Comparison of ENCODE assay signal across 8 mouse cellular contexts in the genomic region with DNA sequence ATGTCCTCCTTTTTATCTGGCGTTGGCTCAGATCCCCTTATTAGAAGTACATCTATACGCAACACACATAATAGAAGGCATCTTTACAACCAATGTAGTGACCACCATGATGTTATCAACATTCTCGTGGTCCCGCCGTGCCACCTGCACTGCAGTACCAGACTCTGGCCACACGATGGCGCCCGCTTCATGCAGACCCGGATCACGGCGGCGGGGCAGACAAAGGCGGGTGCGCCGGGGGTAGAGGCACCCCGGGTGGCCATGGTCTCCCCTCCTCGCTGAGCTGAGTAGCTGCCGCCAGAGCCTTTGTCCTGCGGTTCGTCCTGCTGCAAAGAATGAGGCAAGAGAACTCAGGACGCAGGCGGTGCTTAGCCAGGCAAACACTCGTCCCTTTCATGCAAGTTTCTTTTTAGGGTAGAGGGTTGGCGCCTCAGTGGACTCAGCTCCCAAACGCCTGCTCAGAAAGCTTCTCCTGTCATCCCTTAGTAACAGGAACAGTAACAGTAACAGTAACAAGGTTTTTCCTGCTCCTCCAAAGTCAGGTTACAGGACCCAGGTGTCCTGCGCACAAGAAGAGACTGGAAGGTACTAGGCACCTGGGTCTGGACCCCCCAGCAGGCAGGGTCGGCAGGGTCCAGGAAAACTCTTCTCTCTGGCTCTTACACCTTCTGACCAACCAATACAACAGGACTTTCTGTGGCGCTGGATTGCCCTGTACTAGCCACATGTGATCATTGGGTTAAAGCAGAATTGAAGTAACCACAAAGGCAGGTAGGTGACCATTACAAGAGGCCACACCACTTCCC. TPM values are rescaled to one million over a fixed set of nuclear protein-coding genes. Genes with fewer than 3 reads are reported as not detected.
DNase-seq lines count a peak whose midpoint lies in the region; ATAC-seq and TF ChIP-seq lines count a peak whose summit lies in the region.

No protein-coding gene starts in this region.

- ATAC-seq in heart, embryonic 11.5 days (replicated peaks; ENCODE audit: insufficient number of reproducible peaks, low FRiP score, low TSS enrichment): no peak; the same call in 1 of the 2 replicates
- ATAC-seq in kidney, postnatal 0 days (replicated peaks; ENCODE audit: low FRiP score, low read depth): peak; percentile 72
- ATAC-seq in liver, embryonic 11.5 days (replicated peaks; ENCODE audit: low FRiP score): peak; percentile 76
- peak; percentile 69 for ATAC-seq in stomach, embryonic 14.5 days (ENCODE audit: insufficient number of reproducible peaks, insufficient read depth, low FRiP score, low read depth)

- H3K9ac ChIP-seq in heart, embryonic 11.5 days (ENCODE audit: low read depth, low read length): peak overlapping the region; percentile 79
- no peak overlapping the region for H3K9ac ChIP-seq in kidney, postnatal 0 days (ENCODE audit: low read depth, low read length)
- H3K9ac ChIP-seq in liver, embryonic 11.5 days (ENCODE audit: low read depth, low read length): peak overlapping the region; percentile 51
- peak overlapping the region; percentile 36; the same call in 1 of the 2 replicates for H3K9ac ChIP-seq in stomach, embryonic 14.5 days (replicated peaks; ENCODE audit: low read depth, low read length)

- no peak for TF ChIP-seq POLR2A in bone marrow macrophage, adult 2 months (IDR thresholded peaks at IDR 0.05; ENCODE audit: borderline replicate concordance, low read depth, low read length)
- no peak for TF ChIP-seq POLR2A in embryonic fibroblast, embryonic 13.5 days (IDR thresholded peaks at IDR 0.05; ENCODE audit: low read depth, low read length)

- no peaks in the 10 kb centered on the region for H3K9me3 ChIP-seq in heart, embryonic 11.5 days (replicated peaks; ENCODE audit: control insufficient read depth, low read length)
- H3K9me3 ChIP-seq in kidney, postnatal 0 days (replicated peaks; ENCODE audit: low read length): no peaks in the 10 kb centered on the region
- no peaks in the 10 kb centered on the region for H3K9me3 ChIP-seq in liver, embryonic 11.5 days (ENCODE audit: control insufficient read depth, low read length)
- no peaks in the 10 kb centered on the region for H3K9me3 ChIP-seq in stomach, embryonic 14.5 days (ENCODE audit: control insufficient read depth, low read depth, low read length)

- WGBS in heart, embryonic 11.5 days (ENCODE audit: insufficient replicate concordance): 6% methylated on average over 28 of the region's 28 CpGs
- 5% methylated on average over 28 of the region's 28 CpGs for WGBS in kidney, postnatal 0 days
- 4% methylated on average over 28 of the region's 28 CpGs for WGBS in liver, embryonic 11.5 days
- 5% methylated on average over 28 of the region's 28 CpGs for WGBS in stomach, embryonic 14.5 days

- H3K4me2 ChIP-seq in heart, embryonic 11.5 days: peak overlapping the region; percentile 77
- peak overlapping the region; percentile 56 for H3K4me2 ChIP-seq in kidney, postnatal 0 days (ENCODE audit: low read length)
- H3K4me2 ChIP-seq in liver, embryonic 11.5 days: peak overlapping the region; percentile 67
- H3K4me2 ChIP-seq in stomach, embryonic 14.5 days (replicated peaks; ENCODE audit: low read depth, low read length): peak overlapping the region; percentile 63

- H3K4me3 ChIP-seq in bone marrow macrophage, adult 2 months (ENCODE audit: insufficient read depth, low read length): peak overlapping the region; percentile 56
- peak overlapping the region; percentile 46 for H3K4me3 ChIP-seq in embryonic fibroblast, embryonic 13.5 days (ENCODE audit: insufficient read depth, low read length)
- peak overlapping the region; percentile 58 for H3K4me3 ChIP-seq in heart, embryonic 11.5 days (ENCODE audit: low read depth, low read length)
- peak overlapping the region; percentile 34 for H3K4me3 ChIP-seq in kidney, postnatal 0 days (replicated peaks; ENCODE audit: low read depth, low read length)
- peak overlapping the region; percentile 53 for H3K4me3 ChIP-seq in liver, embryonic 11.5 days (ENCODE audit: low read depth, low read length)
- H3K4me3 ChIP-seq in stomach, embryonic 14.5 days (ENCODE audit: low read depth, low read length): peak overlapping the region; percentile 44

- TF ChIP-seq CTCF in bone marrow macrophage, adult 2 months (IDR thresholded peaks at IDR 0.05; ENCODE audit: low read depth, low read length): peak; percentile 97
- TF ChIP-seq CTCF in embryonic fibroblast, embryonic 13.5 days (IDR thresholded peaks at IDR 0.05; ENCODE audit: borderline replicate concordance, insufficient read depth, low read length): peak; percentile 99
- TF ChIP-seq CTCF in kidney, postnatal 0 days (IDR thresholded peaks at IDR 0.05; ENCODE audit: low read depth): peak; percentile 99

- DNase-seq in A20 (ENCODE audit: low read depth, low spot score): peak; percentile 76
- peak; percentile 76 for DNase-seq in kidney, postnatal 0 days (ENCODE audit: low spot score)
- peak; percentile 85 for DNase-seq in liver, embryonic 11.5 days (ENCODE audit: low spot score)
- DNase-seq in naive thymus-derived CD4-positive, alpha-beta T cell, adult 2 months (ENCODE audit: low read depth): peak; percentile 68

- H3K4me1 ChIP-seq in bone marrow macrophage, adult 2 months (ENCODE audit: control insufficient read depth, insufficient read depth, low read length): no peaks in the 10 kb centered on the region
- H3K4me1 ChIP-seq in embryonic fibroblast, embryonic 13.5 days (ENCODE audit: control insufficient read depth, insufficient read depth, low read length): no peaks in the 10 kb centered on the region
- peaks cover 3% of the 10 kb centered on the region; the same call in 1 of the 2 replicates for H3K4me1 ChIP-seq in heart, embryonic 11.5 days (ENCODE audit: control insufficient read depth, insufficient read depth, low read length)
- H3K4me1 ChIP-seq in kidney, postnatal 0 days (replicated peaks; ENCODE audit: insufficient read depth, low read length): no peaks in the 10 kb centered on the region
- H3K4me1 ChIP-seq in liver, embryonic 11.5 days (replicated peaks; ENCODE audit: control insufficient read depth, insufficient read depth, low read length): no peaks in the 10 kb centered on the region
- 0 out of 2 replicates have a peak, but pooled peaks cover 6% of the 10 kb centered on the region for H3K4me1 ChIP-seq in stomach, embryonic 14.5 days (ENCODE audit: control insufficient read depth, insufficient read depth, low read length)

- H3K36me3 ChIP-seq in heart, embryonic 11.5 days (ENCODE audit: control insufficient read depth, insufficient read depth, low read length): no peaks in the 10 kb centered on the region
- no peaks in the 10 kb centered on the region for H3K36me3 ChIP-seq in kidney, postnatal 0 days (ENCODE audit: insufficient read depth, low read length)
- no peaks in the 10 kb centered on the region for H3K36me3 ChIP-seq in liver, embryonic 11.5 days (ENCODE audit: control insufficient read depth, insufficient read depth, low read length)
- no peaks in the 10 kb centered on the region for H3K36me3 ChIP-seq in stomach, embryonic 14.5 days (ENCODE audit: control insufficient read depth, insufficient read depth, low read length)

- H3K27ac ChIP-seq in bone marrow macrophage, adult 2 months (ENCODE audit: insufficient read depth, low read depth, low read length): no peak overlapping the region
- no peak overlapping the region for H3K27ac ChIP-seq in embryonic fibroblast, embryonic 13.5 days (ENCODE audit: insufficient read depth, low read length)
- H3K27ac ChIP-seq in heart, embryonic 11.5 days (ENCODE audit: low read depth, low read length): no peak overlapping the region
- no peak overlapping the region for H3K27ac ChIP-seq in kidney, postnatal 0 days
- H3K27ac ChIP-seq in liver, embryonic 11.5 days (ENCODE audit: low read depth, low read length): no peak overlapping the region
- no peak overlapping the region for H3K27ac ChIP-seq in stomach, embryonic 14.5 days (ENCODE audit: low read length)

- H3K27me3 ChIP-seq in heart, embryonic 11.5 days (ENCODE audit: control insufficient read depth, insufficient read depth, low read length): no peaks in the 10 kb centered on the region
- H3K27me3 ChIP-seq in kidney, postnatal 0 days (ENCODE audit: insufficient read depth, low read length): no peaks in the 10 kb centered on the region; the same call in none of the 2 replicates
- 0 out of 2 replicates have a peak, but pooled peaks cover 8% of the 10 kb centered on the region for H3K27me3 ChIP-seq in liver, embryonic 11.5 days (replicated peaks; ENCODE audit: control insufficient read depth, insufficient read depth, low read length)
- no peaks in the 10 kb centered on the region for H3K27me3 ChIP-seq in stomach, embryonic 14.5 days (ENCODE audit: control insufficient read depth, insufficient read depth, low read length)

RNA-seq across cellular contexts. Expression of gene A830031A19Rik, which starts 25.4 kb away (rescaled TPM):
- not detected in 2 replicates for polyA plus RNA-seq in bone marrow macrophage, adult 2 months (2012; ENCODE audit: insufficient read depth, insufficient read length, missing spikeins)
- not detected in 2 replicates for polyA plus RNA-seq in embryonic fibroblast, embryonic 13.5 days (2011; ENCODE audit: insufficient read length, low read depth, missing spikeins)
- polyA plus RNA-seq in heart, embryonic 11.5 days (2014; fragmentation: Nextera tagmentation; extraction: Ambion mirVana): not detected in 2 replicates
- polyA plus RNA-seq in kidney, postnatal 0 days (2015; fragmentation: Nextera tagmentation; extraction: Ambion mirVana): not detected in 2 replicates
- polyA plus RNA-seq in liver, embryonic 11.5 days (2014; fragmentation: Nextera tagmentation; extraction: Ambion mirVana): not detected in 2 replicates
- not detected in 2 replicates for polyA plus RNA-seq in stomach, embryonic 14.5 days (2014; fragmentation: Nextera tagmentation; extraction: Ambion mirVana)

RNA-seq across cellular contexts. Expression of gene Bcl11a, which starts 28.4 kb away (rescaled TPM):
- 0.23 and 0.43 TPM in 2 replicates for polyA plus RNA-seq in bone marrow macrophage, adult 2 months (2012; ENCODE audit: insufficient read depth, insufficient read length, missing spikeins)
- 2.0 and 7.6 TPM in 2 replicates for polyA plus RNA-seq in embryonic fibroblast, embryonic 13.5 days (2011; ENCODE audit: insufficient read length, low read depth, missing spikeins)
- polyA plus RNA-seq in heart, embryonic 11.5 days (2014; fragmentation: Nextera tagmentation; extraction: Ambion mirVana): 19.1 and 21.7 TPM in 2 replicates
- 0.95 and 1.3 TPM in 2 replicates for polyA plus RNA-seq in kidney, postnatal 0 days (2015; fragmentation: Nextera tagmentation; extraction: Ambion mirVana)
- polyA plus RNA-seq in liver, embryonic 11.5 days (2014; fragmentation: Nextera tagmentation; extraction: Ambion mirVana): 92.2 and 95.4 TPM in 2 replicates
- 40.0 and 40.8 TPM in 2 replicates for polyA plus RNA-seq in stomach, embryonic 14.5 days (2014; fragmentation: Nextera tagmentation; extraction: Ambion mirVana)
